17 mouse cellular contexts compared by ENCODE assay signal in genomic region chr11:97333044-97333443, GRCm38 (mm10). TPM values are rescaled to one million over a fixed set of nuclear protein-coding genes. Genes with fewer than 3 reads are reported as not detected.
DNase-seq lines count a peak whose midpoint lies in the region; ATAC-seq and TF ChIP-seq lines count a peak whose summit lies in the region.
"Had no signal": no experiment of that assay in that cellular context is flagged by ENCODE, and none has a peak within 500 bp of the region (broad histone marks: within the 10 kb centered on the region; RNA-seq: fewer than 3 reads in every experiment).

No protein-coding gene starts in this region.

- no peak for TF ChIP-seq CTCF in liver, postnatal 0 days (IDR thresholded peaks at IDR 0.05; ENCODE audit: low read depth)
- TF ChIP-seq CTCF in hindbrain, postnatal 0 days (IDR thresholded peaks at IDR 0.05; ENCODE audit: low read depth) = no peak

- DNase-seq in forebrain, embryonic 10.5 days (ENCODE audit: extremely low spot score, low spot score) = no peak
- peak; percentile 74 for DNase-seq in kidney, adult 9 months
- no peak for DNase-seq in liver, postnatal 0 days
- DNase-seq in cerebellum, adult 9-11 months = no peak
- no peak for DNase-seq in hindbrain, postnatal 0 days (ENCODE audit: low spot score)
- DNase-seq: adrenal gland, adult 2 months; cerebellum, adult 11 months; heart, adult 2 months; heart, postnatal 14 days; right cerebral cortex, postnatal 4 days had no signal

- peaks cover 38% of the 10 kb centered on the region for H3K4me1 ChIP-seq in forebrain, embryonic 10.5 days
- H3K4me1 ChIP-seq in forebrain, embryonic 16.5 days (replicated peaks; ENCODE audit: control insufficient read depth, insufficient read depth, low read length) = no peaks in the 10 kb centered on the region
- no peaks in the 10 kb centered on the region for H3K4me1 ChIP-seq in kidney, embryonic 14.5 days (ENCODE audit: control insufficient read depth, insufficient read depth, low read length)
- peaks cover 10% of the 10 kb centered on the region for H3K4me1 ChIP-seq in liver, postnatal 0 days (ENCODE audit: insufficient read depth)
- no peaks in the 10 kb centered on the region for H3K4me1 ChIP-seq in hindbrain, postnatal 0 days (ENCODE audit: insufficient read depth, low read length)
- H3K4me1 ChIP-seq: forebrain, embryonic 12.5 days had no signal

- no peak overlapping the region for H3K9ac ChIP-seq in forebrain, embryonic 16.5 days (replicated peaks; ENCODE audit: low read depth, low read length)
- H3K9ac ChIP-seq in kidney, embryonic 14.5 days (ENCODE audit: low read depth, low read length) = no peak overlapping the region
- H3K9ac ChIP-seq in liver, postnatal 0 days (replicated peaks) = no peak overlapping the region
- H3K9ac ChIP-seq in hindbrain, postnatal 0 days (replicated peaks; ENCODE audit: low read length) = no peak overlapping the region
- H3K9ac ChIP-seq: forebrain, embryonic 12.5 days; neural tube, embryonic 13.5 days had no signal

- peaks cover 30% of the 10 kb centered on the region for H3K36me3 ChIP-seq in forebrain, embryonic 10.5 days (replicated peaks)
- peaks cover 6% of the 10 kb centered on the region; the same call in 1 of the 2 replicates for H3K36me3 ChIP-seq in forebrain, embryonic 16.5 days (ENCODE audit: control insufficient read depth, insufficient read depth)
- H3K36me3 ChIP-seq in kidney, embryonic 14.5 days (ENCODE audit: control insufficient read depth, insufficient read depth, low read length) = peaks cover 16% of the 10 kb centered on the region; the same call in 1 of the 2 replicates
- peaks cover 7% of the 10 kb centered on the region; the same call in 1 of the 2 replicates for H3K36me3 ChIP-seq in liver, postnatal 0 days (replicated peaks; ENCODE audit: insufficient read depth, low read length)
- peaks cover 6% of the 10 kb centered on the region; the same call in 1 of the 2 replicates for H3K36me3 ChIP-seq in hindbrain, postnatal 0 days (ENCODE audit: insufficient read depth, low read length)

- H3K9me3 ChIP-seq in forebrain, embryonic 10.5 days = no peaks in the 10 kb centered on the region
- H3K9me3 ChIP-seq in forebrain, embryonic 16.5 days (ENCODE audit: control insufficient read depth, low read length) = no peaks in the 10 kb centered on the region
- H3K9me3 ChIP-seq in kidney, embryonic 14.5 days (ENCODE audit: control insufficient read depth, low read length) = no peaks in the 10 kb centered on the region
- no peaks in the 10 kb centered on the region for H3K9me3 ChIP-seq in liver, postnatal 0 days (ENCODE audit: low read length)
- no peaks in the 10 kb centered on the region for H3K9me3 ChIP-seq in hindbrain, postnatal 0 days (ENCODE audit: low read length)
- H3K9me3 ChIP-seq: forebrain, embryonic 12.5 days; limb, embryonic 13.5 days; neural tube, embryonic 13.5 days had no signal

- WGBS in forebrain, embryonic 10.5 days = 57% methylated on average over 9 of the region's 9 CpGs
- WGBS in forebrain, embryonic 16.5 days = 52% methylated on average over 9 of the region's 9 CpGs
- WGBS in kidney, embryonic 14.5 days = 45% methylated on average over 9 of the region's 9 CpGs
- 46% methylated on average over 9 of the region's 9 CpGs for WGBS in liver, postnatal 0 days (ENCODE audit: insufficient replicate concordance)
- WGBS in hindbrain, postnatal 0 days = 49% methylated on average over 9 of the region's 9 CpGs

- ATAC-seq in forebrain, embryonic 16.5 days = no peak
- no peak for ATAC-seq in kidney, embryonic 14.5 days (ENCODE audit: low FRiP score, low TSS enrichment)
- ATAC-seq in granulocyte monocyte progenitor cell, adult 5-6 weeks (replicated peaks; ENCODE audit: poor library complexity, severe bottlenecking) = 0 out of 2 replicates have a peak, but pooled peaks have one; percentile 22
- peak; percentile 45; the same call in 1 of the 2 replicates for ATAC-seq in liver, postnatal 0 days
- ATAC-seq in hindbrain, postnatal 0 days = no peak

- no peak overlapping the region for H3K4me2 ChIP-seq in forebrain, embryonic 16.5 days (ENCODE audit: low read length)
- H3K4me2 ChIP-seq in kidney, embryonic 14.5 days (replicated peaks; ENCODE audit: low read depth, low read length) = no peak overlapping the region
- H3K4me2 ChIP-seq in liver, postnatal 0 days (ENCODE audit: low read depth, low read length) = no peak overlapping the region
- no peak overlapping the region for H3K4me2 ChIP-seq in hindbrain, postnatal 0 days (ENCODE audit: low read depth, low read length)
- H3K4me2 ChIP-seq: forebrain, embryonic 12.5 days; limb, embryonic 13.5 days; neural tube, embryonic 13.5 days had no signal

- peaks cover 21% of the 10 kb centered on the region for H3K27me3 ChIP-seq in forebrain, embryonic 10.5 days (ENCODE audit: poor library complexity, severe bottlenecking)
- no peaks in the 10 kb centered on the region for H3K27me3 ChIP-seq in forebrain, embryonic 16.5 days (replicated peaks; ENCODE audit: control insufficient read depth, insufficient read depth, low read length)
- no peaks in the 10 kb centered on the region; the same call in 1 of the 2 replicates for H3K27me3 ChIP-seq in kidney, embryonic 14.5 days (ENCODE audit: control insufficient read depth, insufficient read depth, low read length)
- no peaks in the 10 kb centered on the region for H3K27me3 ChIP-seq in liver, postnatal 0 days (ENCODE audit: insufficient read depth, low read length)
- H3K27me3 ChIP-seq in hindbrain, postnatal 0 days (ENCODE audit: insufficient read depth, low read length) = no peaks in the 10 kb centered on the region

- H3K4me3 ChIP-seq in forebrain, embryonic 10.5 days = no peak overlapping the region
- no peak overlapping the region for H3K4me3 ChIP-seq in forebrain, embryonic 16.5 days (replicated peaks; ENCODE audit: low read length)
- H3K4me3 ChIP-seq in kidney, embryonic 14.5 days (ENCODE audit: low read length) = no peak overlapping the region
- no peak overlapping the region for H3K4me3 ChIP-seq in liver, postnatal 0 days (ENCODE audit: low read depth, low read length)
- H3K4me3 ChIP-seq in hindbrain, postnatal 0 days (ENCODE audit: low read length) = no peak overlapping the region
- H3K4me3 ChIP-seq: forebrain, embryonic 12.5 days; heart, adult 2 months; limb, embryonic 13.5 days; neural tube, embryonic 13.5 days had no signal

- no peak for TF ChIP-seq EP300 in liver, postnatal 0 days (IDR thresholded peaks at IDR 0.05; ENCODE audit: low read depth)

- H3K27ac ChIP-seq in forebrain, embryonic 10.5 days = 0 out of 2 replicates have a peak overlapping the region, but pooled peaks have one; percentile 2
- no peak overlapping the region for H3K27ac ChIP-seq in forebrain, embryonic 16.5 days (ENCODE audit: low read length)
- no peak overlapping the region for H3K27ac ChIP-seq in kidney, embryonic 14.5 days (ENCODE audit: low read depth, low read length)
- no peak overlapping the region for H3K27ac ChIP-seq in liver, postnatal 0 days (ENCODE audit: low read depth)
- no peak overlapping the region for H3K27ac ChIP-seq in hindbrain, postnatal 0 days
- H3K27ac ChIP-seq: forebrain, embryonic 12.5 days; heart, adult 2 months; neural tube, embryonic 13.5 days had no signal

RNA-seq across cellular contexts. Expression of gene Mrpl45, which starts 17.5 kb away (rescaled TPM):
- 66.5 and 69.5 TPM in 2 replicates for polyA plus RNA-seq in forebrain, embryonic 10.5 days (2016; fragmentation: Nextera tagmentation; extraction: Ambion mirVana)
- 40.2 and 42.0 TPM in 2 replicates for polyA plus RNA-seq in forebrain, embryonic 16.5 days (2015; fragmentation: Nextera tagmentation; extraction: Ambion mirVana)
- polyA plus RNA-seq in kidney, embryonic 14.5 days (2014; fragmentation: Nextera tagmentation; extraction: Ambion mirVana) = 58.4 and 64.8 TPM in 2 replicates
- 26.6 and 36.0 TPM in 2 replicates for total RNA-seq in granulocyte monocyte progenitor cell, adult 5-6 weeks (2014; fragmentation: Nextera tagmentation)
- 25.7 and 26.6 TPM in 2 replicates for total RNA-seq in granulocyte monocyte progenitor cell, adult 5-6 weeks (2017)
- polyA plus RNA-seq in liver, postnatal 0 days (2015; fragmentation: Nextera tagmentation; extraction: Ambion mirVana) = 18.3 and 19.8 TPM in 2 replicates
- 21.2 and 22.5 TPM in 2 replicates for total RNA-seq in hindbrain, postnatal 0 days (2014; rRNA removed)
- 35.1 and 39.5 TPM in 2 replicates for polyA plus RNA-seq in hindbrain, postnatal 0 days (2015; fragmentation: Nextera tagmentation; extraction: Ambion mirVana)

RNA-seq across cellular contexts. Expression of gene Gpr179, which starts 18.8 kb away (rescaled TPM):
- 0.01 and 0.04 TPM in 2 replicates for polyA plus RNA-seq in forebrain, embryonic 10.5 days (2016; fragmentation: Nextera tagmentation; extraction: Ambion mirVana)
- polyA plus RNA-seq in forebrain, embryonic 16.5 days (2015; fragmentation: Nextera tagmentation; extraction: Ambion mirVana) = 0.16 and 0.19 TPM in 2 replicates
- polyA plus RNA-seq in kidney, embryonic 14.5 days (2014; fragmentation: Nextera tagmentation; extraction: Ambion mirVana) = 0.07 and 0.10 TPM in 2 replicates
- 0.71 TPM in 1 of 2 replicates, not detected in the other for total RNA-seq in granulocyte monocyte progenitor cell, adult 5-6 weeks (2014; fragmentation: Nextera tagmentation)
- total RNA-seq in granulocyte monocyte progenitor cell, adult 5-6 weeks (2017) = 0.10 and 0.17 TPM in 2 replicates
- 0.04 TPM in 1 of 2 replicates, not detected in the other for polyA plus RNA-seq in liver, postnatal 0 days (2015; fragmentation: Nextera tagmentation; extraction: Ambion mirVana)
- 1.8 and 1.9 TPM in 2 replicates for total RNA-seq in hindbrain, postnatal 0 days (2014; rRNA removed)
- polyA plus RNA-seq in hindbrain, postnatal 0 days (2015; fragmentation: Nextera tagmentation; extraction: Ambion mirVana) = 0.61 and 1.0 TPM in 2 replicates
- total RNA-seq: megakaryocyte-erythroid progenitor cell, adult 5-6 weeks had no signal
- polyA plus RNA-seq: heart, adult 2 months had no signal

RNA-seq across cellular contexts. Expression of gene Socs7, which starts 29.3 kb away (rescaled TPM):
- polyA plus RNA-seq in forebrain, embryonic 10.5 days (2016; fragmentation: Nextera tagmentation; extraction: Ambion mirVana) = 3.8 and 4.2 TPM in 2 replicates
- polyA plus RNA-seq in forebrain, embryonic 16.5 days (2015; fragmentation: Nextera tagmentation; extraction: Ambion mirVana) = 10.7 and 11.5 TPM in 2 replicates
- 2.5 and 3.7 TPM in 2 replicates for polyA plus RNA-seq in kidney, embryonic 14.5 days (2014; fragmentation: Nextera tagmentation; extraction: Ambion mirVana)
- 5.5 and 6.3 TPM in 2 replicates for total RNA-seq in granulocyte monocyte progenitor cell, adult 5-6 weeks (2014; fragmentation: Nextera tagmentation)
- 7.9 and 9.5 TPM in 2 replicates for total RNA-seq in granulocyte monocyte progenitor cell, adult 5-6 weeks (2017)
- 0.89 and 0.92 TPM in 2 replicates for polyA plus RNA-seq in liver, postnatal 0 days (2015; fragmentation: Nextera tagmentation; extraction: Ambion mirVana)
- 49.5 and 59.0 TPM in 2 replicates for total RNA-seq in hindbrain, postnatal 0 days (2014; rRNA removed)
- 5.5 and 5.9 TPM in 2 replicates for polyA plus RNA-seq in hindbrain, postnatal 0 days (2015; fragmentation: Nextera tagmentation; extraction: Ambion mirVana)

RNA-seq across cellular contexts. Expression of gene Npepps, which starts 52.6 kb away (rescaled TPM):
- polyA plus RNA-seq in forebrain, embryonic 10.5 days (2016; fragmentation: Nextera tagmentation; extraction: Ambion mirVana) = 96.2 and 101 TPM in 2 replicates
- polyA plus RNA-seq in forebrain, embryonic 16.5 days (2015; fragmentation: Nextera tagmentation; extraction: Ambion mirVana) = 140 and 157 TPM in 2 replicates
- polyA plus RNA-seq in kidney, embryonic 14.5 days (2014; fragmentation: Nextera tagmentation; extraction: Ambion mirVana) = 53.6 and 78.6 TPM in 2 replicates
- 46.9 and 69.3 TPM in 2 replicates for total RNA-seq in granulocyte monocyte progenitor cell, adult 5-6 weeks (2014; fragmentation: Nextera tagmentation)
- 21.6 and 31.3 TPM in 2 replicates for total RNA-seq in granulocyte monocyte progenitor cell, adult 5-6 weeks (2017)
- polyA plus RNA-seq in liver, postnatal 0 days (2015; fragmentation: Nextera tagmentation; extraction: Ambion mirVana) = 11.3 and 16.5 TPM in 2 replicates
- 35.0 and 69.2 TPM in 2 replicates for total RNA-seq in hindbrain, postnatal 0 days (2014; rRNA removed)
- polyA plus RNA-seq in hindbrain, postnatal 0 days (2015; fragmentation: Nextera tagmentation; extraction: Ambion mirVana) = 99.8 and 102 TPM in 2 replicates

Comparison
In these comparisons a context has a peak if more than half of its experiments do, and no peak if none do; other contexts are left out.
1. ATAC-seq: peak in granulocyte monocyte progenitor cell, adult 5-6 weeks (single experiment) and liver, postnatal 0 days (single experiment); none in forebrain, embryonic 16.5 days (single experiment), kidney, embryonic 14.5 days (single experiment) and hindbrain, postnatal 0 days (single experiment).